Mouse (Mus musculus): ENCODE measurements at regions not wholly inside any gene's neighbourhood (a gene's known extent, or its start where the extent isn't known, plus 50 kb on each side); places are given as distances from the start of the nearest gene placed in this dataset.

- no peak for TF ChIP-seq TCF3 (IDR thresholded peaks at IDR 0.05; ENCODE audit: insufficient read length, low read depth)
- TF ChIP-seq USF1 (IDR thresholded peaks at IDR 0.05; ENCODE audit: low read depth) = no peak
- no peak for TF ChIP-seq CEBPB (IDR thresholded peaks at IDR 0.05; ENCODE audit: insufficient read depth, poor library complexity, severe bottlenecking)
- no peak for TF ChIP-seq MYOG (IDR thresholded peaks at IDR 0.05; ENCODE audit: control insufficient read depth in 1 of 3, insufficient read depth in 1 of 3, insufficient read length in 2 of 3, low read depth in 2 of 3)
- no peak for TF ChIP-seq MYOD1 (IDR thresholded peaks at IDR 0.05; ENCODE audit: control insufficient read depth in 1 of 3, insufficient read length in 2 of 3, low read depth in 2 of 3)
- TF ChIP-seq E2F4 (IDR thresholded peaks at IDR 0.05; ENCODE audit: insufficient read depth) = no peak
- TF ChIP-seq MAX (IDR thresholded peaks at IDR 0.05; ENCODE audit: low read depth) = no peak
- no peak for TF ChIP-seq SRF (IDR thresholded peaks at IDR 0.05; ENCODE audit: control insufficient read depth, insufficient read length, low read depth)
- no peak for TF ChIP-seq REST (IDR thresholded peaks at IDR 0.05; ENCODE audit: insufficient read depth, insufficient read length)
- no peak for TF ChIP-seq POLR2A (IDR thresholded peaks at IDR 0.05; ENCODE audit: insufficient read length, low read depth)
- TF ChIP-seq POLR2AphosphoS2 (IDR thresholded peaks at IDR 0.05; ENCODE audit: insufficient read length, low read depth) = no peak
- TF ChIP-seq TCF12 (IDR thresholded peaks at IDR 0.05; ENCODE audit: insufficient read depth, poor library complexity, severe bottlenecking) = no peak
- H3K36me3 ChIP-seq (ENCODE audit: control insufficient read depth, insufficient read depth) = no peaks in the 10 kb centered on the region
- H3K27me3 ChIP-seq (ENCODE audit: control insufficient read depth, insufficient read depth, insufficient read length) = no peaks in the 10 kb centered on the region
- no peak overlapping the region for H3K4me3 ChIP-seq
- H3K79me2 ChIP-seq (ENCODE audit: control insufficient read depth, insufficient read depth) = no peaks in the 10 kb centered on the region
- no peak overlapping the region for H3ac ChIP-seq (ENCODE audit: control insufficient read depth, insufficient read length)
- no peak overlapping the region for H3K4me2 ChIP-seq (ENCODE audit: low read depth)
Measured at GRCm38 (mm10) chr10:55892606-55893005, 214.1 kb upstream of the Msl3l2 start.

GRCm38 (mm10) chr10:55929100-55929499 lies 177.6 kb upstream of the Msl3l2 start:
- TF ChIP-seq MAX (IDR thresholded peaks at IDR 0.05; ENCODE audit: low read depth) = no peak
- TF ChIP-seq REST (IDR thresholded peaks at IDR 0.05; ENCODE audit: insufficient read depth, insufficient read length) = no peak
- H3ac ChIP-seq (ENCODE audit: control insufficient read depth, insufficient read length) = no peak overlapping the region
- no peaks in the 10 kb centered on the region for H3K27me3 ChIP-seq (ENCODE audit: control insufficient read depth, insufficient read depth, insufficient read length)
- no peaks in the 10 kb centered on the region for H3K79me2 ChIP-seq (ENCODE audit: control insufficient read depth, insufficient read depth)
- H3K4me2 ChIP-seq (ENCODE audit: low read depth) = no peak overlapping the region
- H3K36me3 ChIP-seq (ENCODE audit: control insufficient read depth, insufficient read depth) = no peaks in the 10 kb centered on the region
- no peak overlapping the region for H3K4me3 ChIP-seq

- no peaks in the 10 kb centered on the region for H3K27me3 ChIP-seq (ENCODE audit: control insufficient read depth, insufficient read depth, insufficient read length)
- no peaks in the 10 kb centered on the region for H3K79me2 ChIP-seq (ENCODE audit: control insufficient read depth, insufficient read depth)
- H3K4me2 ChIP-seq (ENCODE audit: low read depth) = no peak overlapping the region
- TF ChIP-seq TCF12 (IDR thresholded peaks at IDR 0.05; ENCODE audit: insufficient read depth, poor library complexity, severe bottlenecking) (no peak), CEBPB (IDR thresholded peaks at IDR 0.05; ENCODE audit: insufficient read depth, poor library complexity, severe bottlenecking) (no peak), MYOD1 (IDR thresholded peaks at IDR 0.05; ENCODE audit: control insufficient read depth in 1 of 3, insufficient read length in 2 of 3, low read depth in 2 of 3) (no peak), TCF3 (IDR thresholded peaks at IDR 0.05; ENCODE audit: insufficient read length, low read depth) (no peak), REST (IDR thresholded peaks at IDR 0.05; ENCODE audit: insufficient read depth, insufficient read length) (no peak), E2F4 (IDR thresholded peaks at IDR 0.05; ENCODE audit: insufficient read depth) (no peak), SRF (IDR thresholded peaks at IDR 0.05; ENCODE audit: control insufficient read depth, insufficient read length, low read depth) (no peak), MYOG (IDR thresholded peaks at IDR 0.05; ENCODE audit: control insufficient read depth in 1 of 3, insufficient read depth in 1 of 3, insufficient read length in 2 of 3, low read depth in 2 of 3) (no peak), MAX (IDR thresholded peaks at IDR 0.05; ENCODE audit: low read depth) (no peak), POLR2AphosphoS2 (IDR thresholded peaks at IDR 0.05; ENCODE audit: insufficient read length, low read depth) (no peak), USF1 (IDR thresholded peaks at IDR 0.05; ENCODE audit: low read depth) (no peak), POLR2A (IDR thresholded peaks at IDR 0.05; ENCODE audit: insufficient read length, low read depth) (no peak)
- H3K4me3 ChIP-seq = no peak overlapping the region
- no peaks in the 10 kb centered on the region for H3K36me3 ChIP-seq (ENCODE audit: control insufficient read depth, insufficient read depth)
- no peak overlapping the region for H3ac ChIP-seq (ENCODE audit: control insufficient read depth, insufficient read length)
Measured at GRCm38 (mm10) chr10:55933993-55934392, 172.7 kb upstream of the Msl3l2 start.

- no peak overlapping the region for H3K4me3 ChIP-seq
- TF ChIP-seq MAX (IDR thresholded peaks at IDR 0.05; ENCODE audit: low read depth) (no peak), USF1 (IDR thresholded peaks at IDR 0.05; ENCODE audit: low read depth) (no peak), SRF (IDR thresholded peaks at IDR 0.05; ENCODE audit: control insufficient read depth, insufficient read length, low read depth) (no peak), REST (IDR thresholded peaks at IDR 0.05; ENCODE audit: insufficient read depth, insufficient read length) (no peak), CEBPB (IDR thresholded peaks at IDR 0.05; ENCODE audit: insufficient read depth, poor library complexity, severe bottlenecking) (no peak), POLR2AphosphoS2 (IDR thresholded peaks at IDR 0.05; ENCODE audit: insufficient read length, low read depth) (no peak), TCF12 (IDR thresholded peaks at IDR 0.05; ENCODE audit: insufficient read depth, poor library complexity, severe bottlenecking) (no peak), TCF3 (IDR thresholded peaks at IDR 0.05; ENCODE audit: insufficient read length, low read depth) (no peak), MYOG (IDR thresholded peaks at IDR 0.05; ENCODE audit: control insufficient read depth in 1 of 3, insufficient read depth in 1 of 3, insufficient read length in 2 of 3, low read depth in 2 of 3) (no peak), E2F4 (IDR thresholded peaks at IDR 0.05; ENCODE audit: insufficient read depth) (no peak), MYOD1 (IDR thresholded peaks at IDR 0.05; ENCODE audit: control insufficient read depth in 1 of 3, insufficient read length in 2 of 3, low read depth in 2 of 3) (no peak), POLR2A (IDR thresholded peaks at IDR 0.05; ENCODE audit: insufficient read length, low read depth) (no peak)
- no peaks in the 10 kb centered on the region for H3K79me2 ChIP-seq (ENCODE audit: control insufficient read depth, insufficient read depth)
- no peak overlapping the region for H3ac ChIP-seq (ENCODE audit: control insufficient read depth, insufficient read length)
- no peaks in the 10 kb centered on the region for H3K36me3 ChIP-seq (ENCODE audit: control insufficient read depth, insufficient read depth)
- no peaks in the 10 kb centered on the region for H3K27me3 ChIP-seq (ENCODE audit: control insufficient read depth, insufficient read depth, insufficient read length)
- no peak overlapping the region for H3K4me2 ChIP-seq (ENCODE audit: low read depth)
Measured at GRCm38 (mm10) chr10:55935447-55935846, 171.3 kb upstream of the Msl3l2 start.

GRCm38 (mm10) chr10:55962627-55963203 lies 144.0 kb upstream of the Msl3l2 start:
- no peak for TF ChIP-seq REST (IDR thresholded peaks at IDR 0.05; ENCODE audit: insufficient read depth, insufficient read length)
- no peak for TF ChIP-seq TCF3 (IDR thresholded peaks at IDR 0.05; ENCODE audit: insufficient read length, low read depth)
- no peak for TF ChIP-seq MYOD1 (IDR thresholded peaks at IDR 0.05; ENCODE audit: control insufficient read depth in 1 of 3, insufficient read length in 2 of 3, low read depth in 2 of 3)
- no peak for TF ChIP-seq SRF (IDR thresholded peaks at IDR 0.05; ENCODE audit: control insufficient read depth, insufficient read length, low read depth)
- TF ChIP-seq MYOG (IDR thresholded peaks at IDR 0.05; ENCODE audit: control insufficient read depth in 1 of 3, insufficient read depth in 1 of 3, insufficient read length in 2 of 3, low read depth in 2 of 3) = no peak
- no peak for TF ChIP-seq MAX (IDR thresholded peaks at IDR 0.05; ENCODE audit: low read depth)
- TF ChIP-seq POLR2AphosphoS2 (IDR thresholded peaks at IDR 0.05; ENCODE audit: insufficient read length, low read depth) = no peak
- TF ChIP-seq POLR2A (IDR thresholded peaks at IDR 0.05; ENCODE audit: insufficient read length, low read depth) = no peak
- no peak for TF ChIP-seq E2F4 (IDR thresholded peaks at IDR 0.05; ENCODE audit: insufficient read depth)
- TF ChIP-seq CEBPB (IDR thresholded peaks at IDR 0.05; ENCODE audit: insufficient read depth, poor library complexity, severe bottlenecking) = no peak
- no peak for TF ChIP-seq TCF12 (IDR thresholded peaks at IDR 0.05; ENCODE audit: insufficient read depth, poor library complexity, severe bottlenecking)
- H3K4me2 ChIP-seq (ENCODE audit: low read depth) = no peak overlapping the region

More at GRCm38 (mm10) chr10:55962627-55963203, 144.0 kb upstream of the Msl3l2 start:
- Histone ChIP-seq H3K79me2 (ENCODE audit: control insufficient read depth, insufficient read depth) (no peaks in the 10 kb centered on the region), H3K27me3 (ENCODE audit: control insufficient read depth, insufficient read depth, insufficient read length) (no peaks in the 10 kb centered on the region), H3K36me3 (ENCODE audit: control insufficient read depth, insufficient read depth) (no peaks in the 10 kb centered on the region), H3ac (ENCODE audit: control insufficient read depth, insufficient read length) (no peak overlapping the region), H3K4me3 (no peak overlapping the region)

Measured in myocyte (in vitro differentiated cells).